Mouse (Mus musculus) macrophage (primary cell): ENCODE measurements around the gene Gm10300. TPM values are rescaled to one million over a fixed set of nuclear protein-coding genes. Genes with fewer than 3 reads are reported as not detected.
A peak's percentile ranks its signal among the peaks of the same experiment; 100 is the strongest.

ENCODE experiments used
- H3K27ac ChIP-seq: fragments of 350-480 bp; formaldehyde crosslinking; 2 replicates; pipeline ENCODE4 v1.9.0; 2021
- H3K36me3 ChIP-seq: fragments of 350-480 bp; formaldehyde crosslinking; 2 replicates; pipeline ENCODE4 v1.9.0; 2021; ENCODE audit errors: inconsistent target
- H3K4me3 ChIP-seq: fragments of 350-480 bp; formaldehyde crosslinking; 2 replicates; pipeline ENCODE4 v1.9.0; 2021; ENCODE audit errors: inconsistent target
- H3K79me2 ChIP-seq: fragments of 350-480 bp; formaldehyde crosslinking; 2 replicates; pipeline ENCODE4 v1.9.0; 2021; ENCODE audit errors: inconsistent target
- WGBS: methylation state at CpG from one replicate; pipeline ENCODE4 v1.1.7; 2026; ENCODE audit warnings: inconsistent platforms; ENCODE audit not compliant: missing documents; 5-methylcytosine and 5-hydroxymethylcytosine counted together
- polyA plus RNA-seq: library from polyadenylated mRNA; stranded (reverse); fragments of 250-400 nt; gene quantifications from 3 replicates; pipeline ENCODE4 v1.2.4, GENCODE M21; 2018; ENCODE audit warnings: inconsistent platforms

Gene Gm10300
- polyA plus RNA-seq, 1 experiment from 2014 or later: 0.14 TPM

- no peaks in the 10 kb centered on the region for H3K36me3 ChIP-seq
- peak overlapping the region; percentile 98 for H3K27ac ChIP-seq
- H3K4me3 ChIP-seq: no peak overlapping the region
- 92% methylated on average over 6 of the region's 6 CpGs for WGBS
- peaks cover 79% of the 10 kb centered on the region for H3K79me2 ChIP-seq
These were observed 32.8 kb upstream of the Gm10300 start for GRCm38 (mm10) chr4:132041471-132042332.

DNA sequence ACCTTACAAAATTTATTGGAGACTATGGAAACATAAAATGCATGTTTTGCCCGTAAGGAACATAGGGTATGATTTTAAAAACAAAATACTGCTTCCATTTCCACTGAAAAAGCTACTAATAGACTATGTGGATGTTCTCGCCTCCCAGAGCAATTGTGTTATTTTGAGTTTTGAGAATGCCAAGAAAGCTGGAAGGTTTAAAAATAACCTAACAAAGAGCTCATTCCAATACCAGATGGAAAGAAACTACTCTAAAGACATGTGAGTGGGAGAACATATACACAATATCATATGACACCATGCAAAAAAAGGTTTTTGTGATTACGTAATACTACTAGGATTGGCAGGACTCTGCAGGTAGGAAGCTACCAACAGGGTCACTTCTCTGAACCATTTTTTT lies 30.8 kb upstream of the Gm10300 start:
- 86% methylated on average over 2 of the region's 3 CpGs for WGBS
- H3K27ac ChIP-seq: no peak overlapping the region
- no peak overlapping the region for H3K4me3 ChIP-seq
- peaks cover 75% of the 10 kb centered on the region for H3K79me2 ChIP-seq
- no peaks in the 10 kb centered on the region for H3K36me3 ChIP-seq

DNA sequence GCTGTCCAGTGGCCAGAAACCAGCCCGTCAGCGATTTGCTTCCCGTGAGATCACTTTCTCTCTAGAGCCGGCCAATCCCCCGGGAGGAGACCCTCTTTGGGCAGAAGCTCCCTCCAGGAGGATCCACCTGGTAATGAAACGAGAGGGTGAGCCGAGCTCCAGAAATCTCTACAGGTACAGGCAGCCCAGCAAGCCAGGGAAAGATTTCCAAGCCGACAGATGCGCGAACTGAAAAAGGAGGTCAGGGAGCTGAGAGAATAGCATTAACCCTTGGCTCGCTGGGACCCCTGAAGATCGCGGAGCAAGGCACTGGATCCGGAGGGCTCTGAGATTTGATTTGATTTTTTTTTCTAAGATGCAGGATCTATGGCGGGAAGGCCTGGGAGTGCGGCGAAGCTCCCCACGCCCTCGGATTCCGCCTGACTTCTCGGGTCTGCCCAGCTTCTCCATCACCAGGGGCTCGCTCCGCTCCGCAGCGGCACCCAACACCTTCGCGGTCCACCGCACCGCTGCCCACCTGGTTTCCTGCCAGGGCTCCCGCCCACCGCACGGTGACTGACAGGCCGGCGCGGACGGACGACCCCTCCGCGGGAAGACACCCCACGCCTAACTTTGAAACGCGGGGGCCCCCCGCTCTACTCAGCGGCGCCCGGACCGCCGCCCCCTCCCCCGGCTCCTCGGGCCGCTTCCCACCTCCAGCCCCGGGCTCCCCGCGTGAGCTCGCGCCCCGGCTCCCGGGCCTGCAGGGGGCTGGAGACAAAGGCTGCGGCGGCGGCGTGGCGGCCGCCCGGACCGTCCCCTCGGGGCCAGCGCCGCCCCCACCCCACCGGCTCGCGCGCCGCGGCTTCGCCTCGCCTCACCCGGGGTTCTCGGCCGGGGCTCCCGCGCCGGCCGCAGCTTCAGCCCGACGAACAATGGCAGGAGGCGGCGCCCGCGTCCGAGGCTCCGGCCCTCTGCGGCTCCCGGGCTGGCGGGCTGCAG lies 26.2 kb upstream of the Gm10300 start:
- no peak overlapping the region for H3K27ac ChIP-seq

GRCm38 (mm10) chr4:132048995-132049404 lies 25.5 kb upstream of the Gm10300 start:
- no peaks in the 10 kb centered on the region for H3K36me3 ChIP-seq
- 2% methylated on average over 22 of the region's 46 CpGs for WGBS
- no peak overlapping the region for H3K27ac ChIP-seq
- H3K4me3 ChIP-seq: peak overlapping the region; percentile 36
- H3K79me2 ChIP-seq: peaks cover 88% of the 10 kb centered on the region

More for the DNA sequence above, 26.2 kb upstream of the Gm10300 start:
- no peaks in the 10 kb centered on the region for H3K36me3 ChIP-seq
- H3K79me2 ChIP-seq: peaks cover 88% of the 10 kb centered on the region
- peak overlapping the region; percentile 16 for H3K4me3 ChIP-seq
- WGBS: 9% methylated on average over 84 of the region's 95 CpGs

DNA sequence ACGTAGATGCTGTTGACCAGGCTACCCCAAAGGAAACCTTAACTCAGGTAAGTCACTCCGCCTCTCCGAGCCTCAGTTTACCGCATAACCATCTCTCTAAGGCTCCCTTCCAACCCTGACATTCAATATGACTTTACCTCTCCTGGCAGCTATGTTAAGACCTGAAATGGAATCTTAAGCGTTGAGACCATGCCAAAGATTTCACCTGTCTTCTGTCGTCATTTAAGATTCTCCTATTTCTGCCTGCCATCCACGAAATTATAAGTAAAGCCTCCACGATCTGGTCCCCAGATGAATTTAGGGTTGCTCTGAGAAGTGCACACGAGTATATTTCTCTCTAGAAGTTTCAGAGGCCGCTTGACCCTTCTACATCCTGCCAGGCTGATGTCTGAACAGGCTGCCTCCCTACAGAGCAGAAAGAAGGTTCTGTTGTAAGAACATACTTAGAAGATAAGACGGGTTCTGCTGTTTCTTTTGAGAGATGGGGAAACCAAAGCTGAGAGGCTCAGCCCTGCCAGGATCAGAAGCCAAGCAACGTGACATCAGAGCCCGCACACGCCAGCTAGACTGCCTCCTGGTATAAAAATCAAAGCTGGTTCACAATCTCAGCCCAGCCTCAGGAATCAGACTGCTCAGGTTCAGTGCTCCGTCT lies 24.8 kb upstream of the Gm10300 start:
- H3K79me2 ChIP-seq: peaks cover 88% of the 10 kb centered on the region
- no peak overlapping the region for H3K27ac ChIP-seq
- no peaks in the 10 kb centered on the region for H3K36me3 ChIP-seq
- 32% methylated on average over 14 of the region's 15 CpGs for WGBS
- peak overlapping the region; percentile 36 for H3K4me3 ChIP-seq

GRCm38 (mm10) chr4:132051321-132052275 lies 22.9 kb upstream of the Gm10300 start:
- WGBS: 96% methylated on average over 10 of the region's 10 CpGs
- Histone ChIP-seq H3K36me3 (no peaks in the 10 kb centered on the region), H3K79me2 (peaks cover 88% of the 10 kb centered on the region), H3K27ac (no peak overlapping the region), H3K4me3 (no peak overlapping the region)

DNA sequence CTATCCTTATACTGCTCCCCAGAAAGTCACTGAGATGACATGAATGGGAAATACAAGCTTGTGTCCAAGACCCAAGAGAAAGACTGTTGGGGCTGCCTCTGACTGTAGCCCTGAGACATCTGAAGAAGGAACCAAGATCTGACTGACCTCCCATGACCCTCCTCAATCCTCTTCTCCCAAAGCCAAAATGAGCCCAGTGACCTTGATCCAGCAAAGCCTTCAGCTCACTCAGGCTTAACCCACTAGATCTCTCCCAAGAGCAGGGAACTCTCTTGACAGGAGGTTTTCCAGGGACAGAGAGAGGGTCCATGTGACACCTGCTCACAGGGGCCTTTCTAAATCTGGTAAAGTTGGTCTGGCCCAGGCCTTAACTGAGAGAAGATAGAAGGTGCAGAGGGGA lies 17.2 kb upstream of the Gm10300 start:
- no peak overlapping the region for H3K27ac ChIP-seq
- no peaks in the 10 kb centered on the region for H3K36me3 ChIP-seq
- peaks cover 99% of the 10 kb centered on the region for H3K79me2 ChIP-seq
- H3K4me3 ChIP-seq: no peak overlapping the region

GRCm38 (mm10) chr4:132059541-132059940 lies 15.0 kb upstream of the Gm10300 start:
- Histone ChIP-seq H3K36me3 (no peaks in the 10 kb centered on the region), H3K4me3 (no peak overlapping the region), H3K79me2 (peaks cover 100% of the 10 kb centered on the region), H3K27ac (no peak overlapping the region)
- WGBS: 61% methylated on average over 2 of the region's 2 CpGs

DNA sequence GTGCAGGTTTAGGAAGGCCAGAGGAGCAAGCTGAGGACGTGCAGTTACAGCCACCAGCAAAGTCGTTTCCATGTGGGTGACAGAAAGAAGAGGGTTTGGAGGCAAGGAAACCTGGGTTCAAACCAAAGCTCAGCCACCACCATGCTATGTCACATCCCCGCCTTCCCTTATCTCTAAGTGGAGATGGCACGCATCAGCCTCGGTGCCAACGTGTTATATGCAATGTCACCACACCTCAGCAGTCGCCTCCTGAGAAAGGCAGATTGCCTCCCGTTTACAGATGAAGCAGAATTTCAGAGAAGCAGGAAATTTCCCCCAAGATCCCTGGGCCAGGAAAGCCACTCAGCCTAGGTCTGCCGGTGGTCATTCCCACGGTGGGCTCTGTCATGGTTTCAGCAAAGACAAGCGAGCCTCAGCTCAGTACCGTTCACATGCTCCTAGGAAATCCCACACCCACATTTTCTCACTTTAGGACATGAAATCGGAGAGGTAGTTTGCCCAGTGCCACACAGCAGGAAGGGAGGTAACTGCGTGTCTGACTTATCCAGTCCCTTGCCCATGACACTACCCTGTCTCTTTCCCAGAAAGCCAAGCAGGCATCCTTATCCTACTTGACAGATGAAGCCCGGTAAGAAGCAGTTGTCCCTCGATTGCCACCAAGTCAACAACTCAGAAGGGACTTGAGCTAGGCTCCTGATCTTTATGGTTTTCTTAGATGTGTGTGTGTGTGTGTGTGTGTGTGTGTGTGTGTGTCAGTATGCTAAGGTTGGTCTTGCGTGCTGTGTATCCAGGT lies 14.3 kb upstream of the Gm10300 start:
- WGBS: 86% methylated on average over 17 of the region's 17 CpGs
- Histone ChIP-seq H3K36me3 (no peaks in the 10 kb centered on the region), H3K27ac (no peak overlapping the region), H3K79me2 (peaks cover 100% of the 10 kb centered on the region), H3K4me3 (no peak overlapping the region)

DNA sequence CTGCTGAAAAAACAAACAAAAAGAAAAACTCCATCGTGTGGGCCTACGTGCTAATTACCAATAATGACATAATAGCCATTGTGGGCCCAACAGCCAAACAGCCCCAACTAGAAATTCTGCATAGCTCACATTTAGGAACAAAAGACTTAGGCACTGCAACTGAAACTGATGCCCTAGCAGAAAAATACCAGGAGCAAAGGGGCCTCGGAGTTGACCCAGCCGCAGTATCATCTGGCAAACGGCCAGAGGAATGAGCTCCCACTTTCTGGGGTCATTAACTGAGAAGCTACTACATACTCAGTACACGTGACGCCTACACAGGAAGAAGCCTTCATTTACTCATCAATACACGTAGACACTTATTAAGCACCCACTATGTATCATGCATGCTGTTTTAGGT lies 12.2 kb upstream of the Gm10300 start:
- H3K27ac ChIP-seq: no peak overlapping the region
- no peak overlapping the region for H3K4me3 ChIP-seq
- no peaks in the 10 kb centered on the region for H3K36me3 ChIP-seq
- H3K79me2 ChIP-seq: peaks cover 100% of the 10 kb centered on the region
- 91% methylated on average over 8 of the region's 8 CpGs for WGBS

DNA sequence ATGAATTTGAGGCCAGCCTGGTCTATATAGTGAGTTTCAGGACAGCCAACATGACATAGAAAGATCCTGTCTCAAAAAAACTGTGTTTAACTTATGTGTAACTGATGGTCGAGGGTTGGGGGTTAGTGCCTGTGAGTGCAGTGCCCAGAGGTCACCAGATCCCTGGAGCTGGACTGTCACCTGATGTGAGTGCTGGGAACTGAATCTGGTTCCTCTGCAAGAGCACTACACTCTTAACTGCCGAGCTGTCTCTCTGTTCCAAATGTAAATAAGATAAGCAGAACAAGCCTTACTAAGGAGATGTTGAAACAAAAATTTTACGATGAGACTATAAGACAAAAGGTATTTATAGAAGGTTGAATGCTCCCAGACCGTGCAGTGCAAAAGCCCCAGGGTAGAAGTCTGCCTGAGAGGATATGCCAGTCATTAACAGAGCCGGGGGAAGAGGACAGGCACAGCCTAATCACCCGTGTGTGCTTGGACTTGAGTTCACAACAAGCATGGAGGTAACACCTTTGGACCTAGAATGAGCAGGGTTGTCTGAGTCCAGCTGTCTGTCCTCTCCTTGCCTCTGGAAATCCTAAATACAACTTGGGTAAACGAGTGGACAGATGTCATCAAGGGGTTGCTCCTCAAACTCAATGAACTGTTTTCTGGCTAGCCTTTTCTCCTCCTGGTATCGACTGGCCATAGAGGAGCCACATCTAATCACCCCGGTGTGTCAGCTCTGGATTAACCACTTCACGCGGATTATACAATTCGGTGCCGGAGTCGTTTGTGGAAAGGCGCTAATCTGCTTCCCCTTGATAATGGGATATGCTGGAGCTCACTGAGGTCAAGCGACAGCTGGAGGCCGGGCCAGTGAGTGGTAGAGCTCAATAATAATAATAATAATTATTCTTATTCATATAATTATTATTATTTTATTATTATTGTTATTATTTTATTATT lies 11.3 kb upstream of the Gm10300 start:
- 84% methylated on average over 16 of the region's 17 CpGs for whole genome bisulfite sequencing
- H3K79me2 ChIP-seq: peaks cover 100% of the 10 kb centered on the region
- H3K36me3 ChIP-seq: no peaks in the 10 kb centered on the region
- H3K27ac ChIP-seq: no peak overlapping the region
- H3K4me3 ChIP-seq: no peak overlapping the region

DNA sequence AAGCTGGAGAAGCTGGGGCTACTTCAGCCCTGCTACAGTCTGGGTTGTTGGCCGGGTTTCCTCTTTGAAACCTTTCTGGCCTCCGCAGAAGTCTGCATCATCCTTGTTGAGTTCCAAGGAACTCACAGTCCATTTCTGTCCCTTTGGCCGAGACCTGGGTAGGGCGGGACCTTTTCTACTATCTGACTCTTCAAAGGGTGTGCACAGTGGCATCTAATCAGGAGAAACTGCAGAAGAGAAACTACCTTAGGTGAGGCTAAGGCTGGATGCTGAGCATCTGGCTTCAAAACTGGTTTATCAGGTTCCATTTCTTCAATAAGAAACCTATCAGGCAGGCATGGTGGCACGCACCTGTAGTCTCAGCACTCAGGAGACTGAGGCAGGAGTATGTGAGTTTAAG lies 9.9 kb upstream of the Gm10300 start:
- H3K27ac ChIP-seq: no peak overlapping the region
- no peak overlapping the region for H3K4me3 ChIP-seq
- 94% methylated on average over 5 of the region's 5 CpGs for WGBS
- H3K36me3 ChIP-seq: peaks cover 2% of the 10 kb centered on the region; the same call in 1 of the 2 replicates
- H3K79me2 ChIP-seq: peaks cover 100% of the 10 kb centered on the region
